Mouse (Mus musculus): ENCODE results near the gene Fam131b.

GRCm38 (mm10) chr6:42309816-42310378, 14.5 kb downstream of the Fam131b start:
- TF ChIP-seq POLR2A (IDR thresholded peaks at IDR 0.05; ENCODE audit: low read depth, low read length): no peak
- peak; percentile 7; the same call in 1 of the 2 replicates for TF ChIP-seq CTCF (IDR thresholded peaks at IDR 0.05; ENCODE audit: extremely low read depth, insufficient read depth, insufficient read length, insufficient replicate concordance)
